Mouse (Mus musculus) E14TG2a.4 (cell line): ENCODE data around the gene Ltbp2.

Experiments
- H3K27me3 ChIP-seq: 2 replicates; pipeline ENCODE4 v1.6.1; 2014; ENCODE audit warnings: low read length, control low read depth; ENCODE audit not compliant: insufficient read depth
- H3K36me3 ChIP-seq: 2 replicates; pipeline ENCODE4 v1.6.1; 2014; ENCODE audit warnings: low read length, control low read depth; ENCODE audit not compliant: insufficient read depth
- H3K4me1 ChIP-seq: replicated peaks from 2 replicates; pipeline ENCODE4 v1.6.1; 2014; ENCODE audit warnings: low read depth, low read length, control low read depth
- H3K4me3 ChIP-seq: replicated peaks from 2 replicates; pipeline ENCODE4 v1.5.1; 2014; ENCODE audit warnings: mild to moderate bottlenecking, low read length
- H3K9me3 ChIP-seq: 2 replicates; pipeline ENCODE4 v1.6.1; 2014; ENCODE audit warnings: low read length, control low read depth
- CTCF ChIP-seq: conservative IDR thresholded peaks from 2 replicates; pipeline ENCODE4 v1.5.1; 2014; ENCODE audit warnings: low read length
- NANOG ChIP-seq: IDR thresholded peaks from 2 replicates; pipeline ENCODE4 v1.6.1; 2014; ENCODE audit warnings: borderline replicate concordance, low read length, mixed read lengths
- POU5F1 ChIP-seq: IDR thresholded peaks from 2 replicates; pipeline ENCODE4 v1.6.1; 2014; ENCODE audit warnings: low read length, borderline replicate concordance

The Ltbp2 gene

DNA sequence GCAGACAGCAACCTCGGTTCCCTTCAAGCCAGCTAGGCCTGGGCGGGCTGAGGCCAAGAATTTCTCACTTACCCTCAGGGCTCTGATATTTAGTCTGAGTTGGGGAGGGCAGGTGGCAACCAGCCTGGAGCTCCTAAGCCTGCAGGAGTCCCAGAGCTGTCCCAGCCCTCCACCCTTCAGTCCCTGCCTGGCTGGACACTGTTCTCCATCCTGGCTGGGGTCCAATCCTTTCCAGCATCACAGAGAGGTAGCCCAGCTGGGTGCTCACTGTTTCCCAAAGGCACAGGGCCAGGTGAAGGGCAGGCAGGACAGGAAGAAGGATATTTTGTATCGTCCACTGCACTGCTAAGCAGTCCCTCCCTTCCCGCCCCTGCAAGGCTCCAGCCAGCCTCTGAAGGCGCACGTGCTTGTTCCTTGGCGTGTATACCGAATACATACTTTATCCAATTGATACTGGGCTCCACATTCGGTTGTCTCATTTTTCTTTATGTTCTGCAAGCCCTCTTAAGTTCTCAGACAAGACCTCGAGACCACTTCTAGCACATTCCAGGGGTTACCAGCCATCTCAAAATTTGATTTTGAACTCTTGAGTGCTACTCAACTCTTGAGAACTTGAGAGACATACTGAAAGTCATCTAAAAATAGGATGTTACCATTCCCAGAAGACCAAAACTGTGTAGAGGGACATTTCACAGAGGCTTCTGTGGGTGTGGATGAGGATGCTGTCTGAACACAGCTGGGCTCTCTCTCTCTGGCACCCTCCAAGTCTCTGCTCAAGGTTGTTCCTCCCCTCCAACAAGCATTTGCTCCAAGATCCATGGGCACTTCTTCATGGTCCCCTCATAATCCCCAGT, 31.5 kb upstream of the Ltbp2 start:
- H3K36me3 ChIP-seq = no peaks in the 10 kb centered on the region
- H3K4me3 ChIP-seq = 0 out of 2 replicates have a peak overlapping the region, but pooled peaks have one; percentile 17
- peaks cover 12% of the 10 kb centered on the region for H3K4me1 ChIP-seq
- H3K27me3 ChIP-seq = no peaks in the 10 kb centered on the region
- peaks cover 4% of the 10 kb centered on the region; the same call in 1 of the 2 replicates for H3K9me3 ChIP-seq
- no peak for TF ChIP-seq NANOG
- no peak for TF ChIP-seq CTCF
- TF ChIP-seq POU5F1 = no peak

- Histone ChIP-seq H3K9me3 (peaks cover 4% of the 10 kb centered on the region; the same call in 1 of the 2 replicates), H3K4me3 (0 out of 2 replicates have a peak overlapping the region, but pooled peaks have one; percentile 17), H3K36me3 (no peaks in the 10 kb centered on the region), H3K27me3 (no peaks in the 10 kb centered on the region), H3K4me1 (peaks cover 12% of the 10 kb centered on the region)
- TF ChIP-seq NANOG = no peak
- TF ChIP-seq CTCF = no peak
- TF ChIP-seq POU5F1 = no peak
Measured at GRCm38 (mm10) chr12:84907024-84907626, 30.8 kb upstream of the Ltbp2 start.

GRCm38 (mm10) chr12:84904399-84904798, 28.1 kb upstream of the Ltbp2 start:
- Histone ChIP-seq H3K9me3 (no peaks in the 10 kb centered on the region), H3K36me3 (no peaks in the 10 kb centered on the region), H3K4me3 (no peak overlapping the region), H3K4me1 (peaks cover 12% of the 10 kb centered on the region), H3K27me3 (no peaks in the 10 kb centered on the region)
- TF ChIP-seq NANOG (no peak), CTCF (no peak), POU5F1 (no peak)

GRCm38 (mm10) chr12:84900317-84900716, 24.0 kb upstream of the Ltbp2 start:
- no peaks in the 10 kb centered on the region for H3K36me3 ChIP-seq
- TF ChIP-seq CTCF (no peak), NANOG (no peak), POU5F1 (no peak)
- H3K27me3 ChIP-seq = no peaks in the 10 kb centered on the region
- no peaks in the 10 kb centered on the region for H3K4me1 ChIP-seq
- H3K4me3 ChIP-seq = no peak overlapping the region
- H3K9me3 ChIP-seq = no peaks in the 10 kb centered on the region

GRCm38 (mm10) chr12:84897322-84897721, 21.0 kb upstream of the Ltbp2 start:
- Histone ChIP-seq H3K36me3 (no peaks in the 10 kb centered on the region), H3K4me3 (no peak overlapping the region), H3K27me3 (no peaks in the 10 kb centered on the region), H3K4me1 (peaks cover 6% of the 10 kb centered on the region; the same call in 1 of the 2 replicates), H3K9me3 (no peaks in the 10 kb centered on the region)
- TF ChIP-seq POU5F1 = no peak
- TF ChIP-seq CTCF = no peak
- TF ChIP-seq NANOG = no peak

DNA sequence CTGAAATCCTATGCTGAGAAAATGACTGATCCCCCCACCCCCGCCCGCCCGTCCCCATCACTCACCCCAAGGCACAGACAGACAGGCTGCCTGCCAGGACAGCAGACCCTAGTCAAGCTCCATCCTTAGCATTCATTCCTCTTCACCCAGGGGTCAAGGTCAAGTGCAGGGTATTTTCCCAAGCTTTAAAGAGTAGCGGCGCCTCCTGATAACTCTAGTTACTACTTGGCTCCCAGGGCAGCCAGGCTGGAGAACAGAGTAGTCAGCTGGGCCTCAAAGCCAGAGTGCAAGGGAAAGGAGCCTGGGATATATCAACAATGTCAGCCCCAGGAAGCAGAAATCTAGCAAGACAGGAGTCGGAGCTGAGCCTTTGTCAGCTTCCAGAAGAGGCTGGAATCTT, 19.9 kb upstream of the Ltbp2 start:
- Histone ChIP-seq H3K9me3 (no peaks in the 10 kb centered on the region), H3K27me3 (no peaks in the 10 kb centered on the region), H3K4me1 (peaks cover 8% of the 10 kb centered on the region; the same call in 1 of the 2 replicates), H3K36me3 (no peaks in the 10 kb centered on the region), H3K4me3 (no peak overlapping the region)
- TF ChIP-seq NANOG (no peak), CTCF (no peak), POU5F1 (no peak)

DNA sequence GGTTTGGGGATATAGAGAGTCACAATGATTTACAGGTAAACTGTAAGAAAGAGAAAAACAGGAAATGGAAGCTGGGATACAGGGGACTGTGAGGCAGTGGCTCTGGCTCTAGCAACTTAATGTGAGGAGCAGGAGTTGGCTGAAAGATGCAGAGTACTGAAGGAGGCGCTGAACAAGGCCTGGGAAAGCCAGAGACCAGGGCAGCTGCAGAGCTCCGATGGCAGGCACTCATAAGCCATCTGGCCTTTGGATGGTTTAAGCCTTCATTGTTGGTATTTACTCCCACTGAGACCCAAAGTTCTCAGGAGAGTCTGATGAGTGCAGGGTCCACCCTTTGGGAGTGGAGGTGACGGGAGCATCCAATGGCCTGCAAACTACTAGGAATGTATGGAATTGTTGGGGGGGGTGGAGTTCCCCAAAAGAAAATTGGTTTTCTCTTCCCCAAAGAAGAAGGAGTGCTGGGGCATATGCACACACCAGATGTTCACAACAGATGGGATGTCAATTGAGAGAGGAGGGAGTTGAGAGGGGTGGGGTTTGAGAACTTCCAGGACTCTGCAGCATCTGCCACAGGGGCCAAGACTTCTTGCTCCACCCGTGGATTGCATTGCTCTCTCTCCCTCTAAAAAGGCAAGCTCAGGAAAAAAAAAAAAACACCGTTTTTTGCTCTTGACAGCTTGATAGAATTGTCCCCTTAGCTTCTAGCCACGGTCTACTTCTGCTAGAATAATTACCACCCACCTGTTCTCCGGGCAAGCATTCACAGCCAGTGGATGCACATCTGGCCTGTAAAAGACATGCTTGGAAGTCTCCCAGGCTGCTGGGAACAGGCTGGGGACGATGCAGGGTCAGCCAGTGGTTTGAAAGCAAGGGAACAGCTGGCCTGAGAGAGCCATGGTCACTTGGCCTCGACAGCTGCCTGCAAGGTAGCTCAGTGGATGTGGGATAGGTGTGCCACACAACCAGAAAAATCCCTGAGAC, 17.6 kb upstream of the Ltbp2 start:
- Histone ChIP-seq H3K36me3 (no peaks in the 10 kb centered on the region), H3K4me1 (peaks cover 14% of the 10 kb centered on the region), H3K27me3 (peaks cover 2% of the 10 kb centered on the region; the same call in 1 of the 2 replicates), H3K4me3 (no peak overlapping the region), H3K9me3 (no peaks in the 10 kb centered on the region)
- TF ChIP-seq NANOG (no peak), POU5F1 (no peak), CTCF (no peak)

- TF ChIP-seq CTCF (no peak), POU5F1 (no peak)
- Histone ChIP-seq H3K4me3 (no peak overlapping the region), H3K36me3 (no peaks in the 10 kb centered on the region), H3K9me3 (no peaks in the 10 kb centered on the region), H3K4me1 (peaks cover 14% of the 10 kb centered on the region), H3K27me3 (peaks cover 6% of the 10 kb centered on the region; the same call in 1 of the 2 replicates)
Measured at GRCm38 (mm10) chr12:84890289-84890688, 14.0 kb upstream of the Ltbp2 start.
